Mouse (Mus musculus) forebrain, embryonic 15.5 days (tissue): Measurements from ENCODE around the gene Me3. TPM values are rescaled to one million over a fixed set of nuclear protein-coding genes. Genes with fewer than 3 reads are reported as not detected.

ENCODE experiments used
- ATAC-seq: fragments of 200-750 bp; cut with Nextera tagmentation; replicated peaks from 2 replicates; pipeline ENCODE4 v1.8.0; 2017; ENCODE audit warnings: mild to moderate bottlenecking, moderate TSS enrichment, moderate library complexity
- H3K27ac ChIP-seq: fragments of 300-500 bp; sonication (generic); replicated peaks from 2 replicates; pipeline ENCODE4 v1.5.1; 2015; ENCODE audit warnings: mild to moderate bottlenecking, inconsistent platforms
- H3K27me3 ChIP-seq: fragments of 300-500 bp; sonication (generic); 2 replicates; pipeline ENCODE4 v1.6.1; 2015; ENCODE audit warnings: inconsistent platforms
- H3K36me3 ChIP-seq: fragments of 300-500 bp; sonication (generic); 2 replicates; pipeline ENCODE4 v1.6.1; 2015; ENCODE audit warnings: mild to moderate bottlenecking, inconsistent platforms
- H3K4me1 ChIP-seq: fragments of 300-500 bp; sonication (generic); 2 replicates; pipeline ENCODE4 v1.6.1; 2015; ENCODE audit warnings: inconsistent platforms
- H3K4me2 ChIP-seq: fragments of 300-500 bp; sonication (generic); replicated peaks from 2 replicates; pipeline ENCODE4 v1.6.1; 2015; ENCODE audit warnings: mild to moderate bottlenecking, inconsistent platforms
- H3K4me3 ChIP-seq: fragments of 300-500 bp; sonication (generic); 2 replicates; pipeline ENCODE4 v1.5.1; 2015; ENCODE audit warnings: mild to moderate bottlenecking, inconsistent platforms
- H3K9ac ChIP-seq: fragments of 300-500 bp; sonication (generic); replicated peaks from 2 replicates; pipeline ENCODE4 v1.6.1; 2015; ENCODE audit warnings: mild to moderate bottlenecking, inconsistent platforms
- H3K9me3 ChIP-seq: fragments of 300-500 bp; sonication (generic); 2 replicates; pipeline ENCODE4 v1.6.1; 2016; ENCODE audit warnings: inconsistent platforms
- WGBS: fragments of 180-500 bp; shearing (Covaris S2); methylation state at CpG from one replicate; pipeline ENCODE4 v1.1.7; 2015; ENCODE audit warnings: mixed read lengths; 5-methylcytosine and 5-hydroxymethylcytosine counted together
- polyA plus RNA-seq: library from polyadenylated mRNA; unstranded; fragments of >200 nt; fragmentation: Nextera tagmentation; extraction: Ambion mirVana; gene quantifications from 2 replicates; pipeline ENCODE4 v1.2.1, GENCODE M21; 2015

Me3 gene
- polyA plus RNA-seq, 1 experiment from 2014 or later: 3.1 TPM

GRCm38 (mm10) chr7:89629006-89629405, 3.2 kb upstream of the Me3 start:
- Histone ChIP-seq H3K27me3 (no peaks in the 10 kb centered on the region), H3K27ac (no peak overlapping the region), H3K9ac (no peak overlapping the region), H3K9me3 (no peaks in the 10 kb centered on the region), H3K4me2 (no peak overlapping the region), H3K36me3 (no peaks in the 10 kb centered on the region), H3K4me3 (no peak overlapping the region), H3K4me1 (peaks cover 9% of the 10 kb centered on the region)
- no peak for ATAC-seq
- 53% methylated on average over 4 of the region's 4 CpGs for WGBS

- no peaks in the 10 kb centered on the region for H3K36me3 ChIP-seq
- no peaks in the 10 kb centered on the region for H3K9me3 ChIP-seq
- no peak overlapping the region for H3K4me2 ChIP-seq
- 58% methylated on average over 3 of the region's 3 CpGs for WGBS
- H3K27me3 ChIP-seq: no peaks in the 10 kb centered on the region
- no peak overlapping the region for H3K4me3 ChIP-seq
- no peak overlapping the region for H3K27ac ChIP-seq
- H3K9ac ChIP-seq: no peak overlapping the region
- no peak for ATAC-seq
- peaks cover 9% of the 10 kb centered on the region for H3K4me1 ChIP-seq
Measured at GRCm38 (mm10) chr7:89629914-89630313, 2.3 kb upstream of the Me3 start.

- no peak overlapping the region for H3K4me3 ChIP-seq
- H3K4me2 ChIP-seq: no peak overlapping the region
- H3K9ac ChIP-seq: no peak overlapping the region
- H3K27ac ChIP-seq: no peak overlapping the region
- 78% methylated on average over 3 of the region's 3 CpGs for WGBS
- no peaks in the 10 kb centered on the region for H3K9me3 ChIP-seq
- H3K4me1 ChIP-seq: peaks cover 9% of the 10 kb centered on the region
- ATAC-seq: no peak
- H3K27me3 ChIP-seq: no peaks in the 10 kb centered on the region
- no peaks in the 10 kb centered on the region for H3K36me3 ChIP-seq
Measured at GRCm38 (mm10) chr7:89630796-89631195, 1.4 kb upstream of the Me3 start.

- ATAC-seq: no peak
- Histone ChIP-seq H3K9ac (no peak overlapping the region), H3K27ac (no peak overlapping the region), H3K9me3 (no peaks in the 10 kb centered on the region), H3K4me2 (no peak overlapping the region), H3K36me3 (no peaks in the 10 kb centered on the region), H3K4me3 (no peak overlapping the region), H3K27me3 (no peaks in the 10 kb centered on the region), H3K4me1 (no peaks in the 10 kb centered on the region)
- 85% methylated on average over 6 of the region's 6 CpGs for WGBS
Measured at GRCm38 (mm10) chr7:89640533-89640932, 8.3 kb downstream of the Me3 start.

GRCm38 (mm10) chr7:89640944-89641661, 8.9 kb downstream of the Me3 start:
- H3K27ac ChIP-seq: no peak overlapping the region
- no peaks in the 10 kb centered on the region for H3K36me3 ChIP-seq
- no peak overlapping the region for H3K4me3 ChIP-seq
- H3K27me3 ChIP-seq: no peaks in the 10 kb centered on the region
- no peak overlapping the region for H3K9ac ChIP-seq
- no peaks in the 10 kb centered on the region for H3K4me1 ChIP-seq
- no peak for ATAC-seq
- 72% methylated on average over 8 of the region's 8 CpGs for WGBS
- no peak overlapping the region for H3K4me2 ChIP-seq
- H3K9me3 ChIP-seq: no peaks in the 10 kb centered on the region

- WGBS: 71% methylated on average over 3 of the region's 3 CpGs
- no peak for ATAC-seq
Measured at GRCm38 (mm10) chr7:89645015-89645414, 12.8 kb downstream of the Me3 start.

GRCm38 (mm10) chr7:89647864-89648263, 15.7 kb downstream of the Me3 start:
- no peak overlapping the region for H3K4me3 ChIP-seq
- ATAC-seq: no peak
- no peaks in the 10 kb centered on the region for H3K4me1 ChIP-seq
- no peaks in the 10 kb centered on the region for H3K27me3 ChIP-seq
- H3K27ac ChIP-seq: no peak overlapping the region
- H3K9ac ChIP-seq: no peak overlapping the region
- H3K36me3 ChIP-seq: no peaks in the 10 kb centered on the region
- no peak overlapping the region for H3K4me2 ChIP-seq
- H3K9me3 ChIP-seq: no peaks in the 10 kb centered on the region

More at GRCm38 (mm10) chr7:89645015-89645414, 12.8 kb downstream of the Me3 start:
- no peaks in the 10 kb centered on the region for H3K27me3 ChIP-seq
- no peak overlapping the region for H3K27ac ChIP-seq
- H3K9ac ChIP-seq: no peak overlapping the region
- no peaks in the 10 kb centered on the region for H3K4me1 ChIP-seq
- H3K4me3 ChIP-seq: no peak overlapping the region
- no peaks in the 10 kb centered on the region for H3K36me3 ChIP-seq
- no peaks in the 10 kb centered on the region for H3K9me3 ChIP-seq
- no peak overlapping the region for H3K4me2 ChIP-seq

- Histone ChIP-seq H3K27ac (no peak overlapping the region), H3K4me2 (no peak overlapping the region), H3K27me3 (no peaks in the 10 kb centered on the region), H3K36me3 (no peaks in the 10 kb centered on the region), H3K9me3 (no peaks in the 10 kb centered on the region), H3K4me1 (no peaks in the 10 kb centered on the region), H3K4me3 (no peak overlapping the region), H3K9ac (no peak overlapping the region)
- 83% methylated on average over 9 of the region's 9 CpGs for WGBS
- no peak for ATAC-seq
Measured at GRCm38 (mm10) chr7:89657183-89657582, 25.0 kb downstream of the Me3 start.

GRCm38 (mm10) chr7:89657692-89658212, 25.6 kb downstream of the Me3 start:
- no peak for ATAC-seq
- no peaks in the 10 kb centered on the region for H3K4me1 ChIP-seq
- 37% methylated on average over 7 of the region's 7 CpGs for WGBS

GRCm38 (mm10) chr7:89664197-89664596, 32.0 kb downstream of the Me3 start:
- 81% methylated on average over 5 of the region's 5 CpGs for WGBS
- H3K27ac ChIP-seq: no peak overlapping the region
- ATAC-seq: no peak
- no peak overlapping the region for H3K4me2 ChIP-seq
- H3K4me3 ChIP-seq: no peak overlapping the region
- no peaks in the 10 kb centered on the region for H3K27me3 ChIP-seq
- no peaks in the 10 kb centered on the region for H3K9me3 ChIP-seq
- H3K9ac ChIP-seq: no peak overlapping the region
- no peaks in the 10 kb centered on the region for H3K4me1 ChIP-seq
- H3K36me3 ChIP-seq: no peaks in the 10 kb centered on the region

More at GRCm38 (mm10) chr7:89657692-89658212, 25.6 kb downstream of the Me3 start:
- Histone ChIP-seq H3K9me3 (no peaks in the 10 kb centered on the region), H3K4me3 (no peak overlapping the region), H3K4me2 (no peak overlapping the region), H3K9ac (no peak overlapping the region), H3K27me3 (no peaks in the 10 kb centered on the region), H3K36me3 (no peaks in the 10 kb centered on the region), H3K27ac (no peak overlapping the region)

GRCm38 (mm10) chr7:89666361-89666760, 34.2 kb downstream of the Me3 start:
- no peak overlapping the region for H3K4me3 ChIP-seq
- WGBS: 91% methylated on average over 3 of the region's 3 CpGs

GRCm38 (mm10) chr7:89667570-89667969, 35.4 kb downstream of the Me3 start:
- no peaks in the 10 kb centered on the region for H3K4me1 ChIP-seq
- H3K27me3 ChIP-seq: no peaks in the 10 kb centered on the region
- 86% methylated on average over 4 of the region's 4 CpGs for WGBS
- no peaks in the 10 kb centered on the region for H3K9me3 ChIP-seq
- H3K36me3 ChIP-seq: no peaks in the 10 kb centered on the region
- H3K4me3 ChIP-seq: no peak overlapping the region
- no peak overlapping the region for H3K4me2 ChIP-seq
- no peak overlapping the region for H3K9ac ChIP-seq
- ATAC-seq: no peak
- H3K27ac ChIP-seq: no peak overlapping the region

More at GRCm38 (mm10) chr7:89666361-89666760, 34.2 kb downstream of the Me3 start:
- H3K9ac ChIP-seq: no peak overlapping the region
- H3K4me2 ChIP-seq: no peak overlapping the region
- no peaks in the 10 kb centered on the region for H3K27me3 ChIP-seq
- H3K36me3 ChIP-seq: no peaks in the 10 kb centered on the region
- H3K9me3 ChIP-seq: no peaks in the 10 kb centered on the region
- H3K4me1 ChIP-seq: no peaks in the 10 kb centered on the region
- H3K27ac ChIP-seq: no peak overlapping the region
- ATAC-seq: no peak

- H3K9ac ChIP-seq: no peak overlapping the region
- ATAC-seq: no peak
- H3K4me3 ChIP-seq: no peak overlapping the region
- no peaks in the 10 kb centered on the region for H3K36me3 ChIP-seq
- H3K9me3 ChIP-seq: no peaks in the 10 kb centered on the region
- H3K27me3 ChIP-seq: no peaks in the 10 kb centered on the region
- WGBS: 39% methylated on average over 6 of the region's 6 CpGs
- H3K27ac ChIP-seq: no peak overlapping the region
- no peaks in the 10 kb centered on the region for H3K4me1 ChIP-seq
- no peak overlapping the region for H3K4me2 ChIP-seq
Measured at GRCm38 (mm10) chr7:89669461-89669860, 37.3 kb downstream of the Me3 start.
